Mouse (Mus musculus): ENCODE data around the gene Cstad. TPM values are rescaled to one million over a fixed set of nuclear protein-coding genes. Genes with fewer than 3 reads are reported as not detected.

The Cstad gene
- 0.31 and 0.83 TPM in 2 replicates for polyA plus RNA-seq (2015; fragmentation: Nextera tagmentation; extraction: Ambion mirVana)

GRCm38 (mm10) chr2:30594641-30595379 lies at the start of gene Cstad:
Gene Cstad (plus strand): TSS chr2:30595040.
- peak within 1 kb of the TSS; percentile 48 for H3K4me3 ChIP-seq (replicated peaks)
- peak; percentile 79 for ATAC-seq (ENCODE audit: low FRiP score)
- H3K27me3 ChIP-seq (replicated peaks), result no peaks in the 10 kb centered on the region
- peaks cover 33% of the 10 kb centered on the region for H3K4me1 ChIP-seq
- peak within 1 kb of the TSS; percentile 54 for H3K9ac ChIP-seq (replicated peaks)
- H3K27ac ChIP-seq (replicated peaks), result peak within 1 kb of the TSS; percentile 99
- no peaks in the 10 kb centered on the region for H3K36me3 ChIP-seq
- no peaks in the 10 kb centered on the region for H3K9me3 ChIP-seq (replicated peaks)
- peak within 1 kb of the TSS; percentile 67 for H3K4me2 ChIP-seq
- WGBS, result under 1% methylated on average over 38 of the region's 39 CpGs

DNA sequence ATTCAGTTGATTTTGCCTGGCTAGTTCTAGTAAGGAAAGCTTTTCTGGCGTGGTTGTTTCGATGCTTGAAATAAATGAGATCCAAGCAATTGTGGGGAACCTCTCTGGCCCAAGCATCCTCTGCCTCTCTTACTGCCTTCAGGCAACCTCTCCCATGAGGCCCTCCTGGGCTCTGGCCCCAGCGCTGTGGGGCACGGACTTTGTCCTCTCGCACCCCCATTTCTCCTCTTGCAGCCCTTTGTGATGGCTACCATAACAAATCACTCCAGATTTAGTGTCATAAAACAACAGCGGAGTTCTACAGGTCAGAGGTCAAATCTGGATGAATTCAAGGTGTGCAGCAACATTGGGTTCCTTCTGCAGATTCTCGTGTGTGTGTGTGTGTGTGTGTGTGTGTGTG lies 49.1 kb upstream of the Cstad start:
- Histone ChIP-seq H3K4me1 (peaks cover 44% of the 10 kb centered on the region), H3K9ac (replicated peaks) (peak overlapping the region; percentile 45; the same call in 1 of the 2 replicates), H3K9me3 (replicated peaks) (no peaks in the 10 kb centered on the region), H3K4me2 (peak overlapping the region; percentile 72), H3K4me3 (replicated peaks) (peak overlapping the region; percentile 33), H3K27ac (replicated peaks) (peak overlapping the region; percentile 83), H3K27me3 (replicated peaks) (no peaks in the 10 kb centered on the region), H3K36me3 (no peaks in the 10 kb centered on the region)
- ATAC-seq (ENCODE audit: low FRiP score), result 0 out of 2 replicates have a peak, but pooled peaks have one; percentile 5
- WGBS, result 34% methylated on average over 7 of the region's 7 CpGs

DNA sequence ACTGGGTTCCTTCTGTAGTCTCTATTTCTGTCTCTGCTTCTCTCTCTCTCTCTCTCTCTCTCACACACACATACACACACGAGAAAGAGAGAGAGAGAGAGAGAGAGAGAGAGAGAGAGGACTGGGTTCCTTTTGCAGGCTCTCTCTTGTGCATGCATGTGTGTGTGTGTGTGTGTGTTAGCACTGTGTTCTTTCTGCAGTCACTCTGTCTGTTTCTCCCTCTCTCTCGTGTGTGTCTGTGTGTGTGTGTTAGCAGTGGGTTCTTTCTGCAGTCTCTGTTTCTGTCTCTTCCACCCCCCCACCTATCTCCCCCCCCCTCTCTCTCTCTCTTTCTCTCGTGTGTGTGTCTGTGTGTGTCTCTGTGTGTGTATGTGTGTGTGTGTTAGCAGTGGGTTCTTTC lies 48.6 kb upstream of the Cstad start:
- Histone ChIP-seq H3K4me3 (replicated peaks) (no peak overlapping the region), H3K4me2 (peak overlapping the region; percentile 72; the same call in 1 of the 2 replicates), H3K9me3 (replicated peaks) (no peaks in the 10 kb centered on the region), H3K27me3 (replicated peaks) (no peaks in the 10 kb centered on the region), H3K36me3 (no peaks in the 10 kb centered on the region), H3K9ac (replicated peaks) (no peak overlapping the region), H3K4me1 (peaks cover 41% of the 10 kb centered on the region), H3K27ac (replicated peaks) (peak overlapping the region; percentile 83; the same call in 1 of the 2 replicates)
- WGBS, result 21% methylated on average over 2 of the region's 3 CpGs
- ATAC-seq (ENCODE audit: low FRiP score), result no peak

GRCm38 (mm10) chr2:30547455-30548217 lies 47.2 kb upstream of the Cstad start:
- ATAC-seq (ENCODE audit: low FRiP score), result no peak
- H3K4me2 ChIP-seq, result no peak overlapping the region
- H3K4me1 ChIP-seq, result peaks cover 37% of the 10 kb centered on the region
- WGBS, result 81% methylated on average over 19 of the region's 19 CpGs
- no peak overlapping the region for H3K4me3 ChIP-seq (replicated peaks)
- H3K9ac ChIP-seq (replicated peaks), result no peak overlapping the region
- no peaks in the 10 kb centered on the region for H3K27me3 ChIP-seq (replicated peaks)
- no peaks in the 10 kb centered on the region for H3K9me3 ChIP-seq (replicated peaks)
- H3K27ac ChIP-seq (replicated peaks), result peak overlapping the region; percentile 41; the same call in 1 of the 2 replicates
- no peaks in the 10 kb centered on the region for H3K36me3 ChIP-seq

- Histone ChIP-seq H3K27ac (replicated peaks) (no peak overlapping the region), H3K27me3 (replicated peaks) (no peaks in the 10 kb centered on the region)
- no peak for ATAC-seq (ENCODE audit: low FRiP score)
These were observed 43.3 kb upstream of the Cstad start for GRCm38 (mm10) chr2:30551579-30551978.

DNA sequence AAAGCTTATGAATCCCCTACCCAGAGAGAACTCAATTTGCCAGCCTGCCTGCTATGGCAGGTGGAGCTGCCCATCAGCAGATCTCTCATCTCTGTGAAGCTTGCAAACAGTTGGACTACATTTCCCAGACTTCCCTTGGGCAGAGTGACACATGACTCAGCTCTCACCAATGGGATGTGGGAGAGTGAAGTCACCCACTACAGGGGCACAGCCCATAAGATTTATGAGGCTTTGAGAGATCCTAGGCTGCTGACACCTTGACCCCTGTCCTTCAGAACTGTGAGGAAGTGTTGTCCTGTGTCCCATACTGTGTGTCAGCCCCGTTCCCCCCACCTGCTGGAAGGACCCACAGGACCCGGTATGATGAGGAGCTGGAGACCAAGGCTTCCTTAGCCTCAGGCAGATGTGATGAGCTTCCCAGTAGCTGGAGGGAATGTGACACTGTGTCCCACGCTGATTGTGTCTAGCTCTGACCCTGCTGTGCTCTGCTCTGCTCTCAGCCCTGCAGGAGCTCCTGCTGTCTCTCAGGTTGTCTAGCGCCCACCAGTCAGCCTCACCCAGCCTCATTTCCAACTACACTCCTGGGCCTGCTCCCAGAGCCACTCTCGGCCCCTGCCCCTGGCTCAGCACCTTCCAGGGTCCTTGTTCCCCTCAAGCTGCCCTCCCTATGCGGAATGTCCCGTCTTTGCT lies 40.8 kb upstream of the Cstad start:
- peak; percentile 89 for ATAC-seq (ENCODE audit: low FRiP score)
- no peaks in the 10 kb centered on the region for H3K9me3 ChIP-seq (replicated peaks)
- peaks cover 6% of the 10 kb centered on the region for H3K4me1 ChIP-seq
- peak overlapping the region; percentile 41 for H3K27ac ChIP-seq (replicated peaks)
- H3K4me2 ChIP-seq, result peak overlapping the region; percentile 29
- no peak overlapping the region for H3K9ac ChIP-seq (replicated peaks)
- H3K27me3 ChIP-seq (replicated peaks), result no peaks in the 10 kb centered on the region
- WGBS, result 54% methylated on average over 7 of the region's 7 CpGs
- H3K36me3 ChIP-seq, result no peaks in the 10 kb centered on the region
- no peak overlapping the region for H3K4me3 ChIP-seq (replicated peaks)

More at GRCm38 (mm10) chr2:30551579-30551978, 43.3 kb upstream of the Cstad start:
- no peak overlapping the region for H3K4me2 ChIP-seq
- no peaks in the 10 kb centered on the region for H3K36me3 ChIP-seq
- WGBS, result 86% methylated on average over 5 of the region's 5 CpGs
- H3K4me1 ChIP-seq, result peaks cover 15% of the 10 kb centered on the region
- H3K4me3 ChIP-seq (replicated peaks), result no peak overlapping the region
- H3K9ac ChIP-seq (replicated peaks), result no peak overlapping the region
- no peaks in the 10 kb centered on the region for H3K9me3 ChIP-seq (replicated peaks)

- no peak for ATAC-seq (ENCODE audit: low FRiP score)
- no peaks in the 10 kb centered on the region for H3K36me3 ChIP-seq
These were observed 39.6 kb upstream of the Cstad start for GRCm38 (mm10) chr2:30555257-30555656.

GRCm38 (mm10) chr2:30556495-30556894 lies 38.3 kb upstream of the Cstad start:
- H3K27ac ChIP-seq (replicated peaks), result no peak overlapping the region
- peaks cover 6% of the 10 kb centered on the region for H3K4me1 ChIP-seq
- 85% methylated on average over 5 of the region's 5 CpGs for WGBS
- H3K36me3 ChIP-seq, result no peaks in the 10 kb centered on the region
- no peak for ATAC-seq (ENCODE audit: low FRiP score)
- H3K4me3 ChIP-seq (replicated peaks), result no peak overlapping the region
- no peaks in the 10 kb centered on the region for H3K9me3 ChIP-seq (replicated peaks)
- H3K9ac ChIP-seq (replicated peaks), result no peak overlapping the region
- no peaks in the 10 kb centered on the region for H3K27me3 ChIP-seq (replicated peaks)
- no peak overlapping the region for H3K4me2 ChIP-seq

More at GRCm38 (mm10) chr2:30555257-30555656, 39.6 kb upstream of the Cstad start:
- H3K4me3 ChIP-seq (replicated peaks), result no peak overlapping the region
- no peak overlapping the region for H3K27ac ChIP-seq (replicated peaks)
- peaks cover 6% of the 10 kb centered on the region for H3K4me1 ChIP-seq
- no peak overlapping the region for H3K9ac ChIP-seq (replicated peaks)
- H3K27me3 ChIP-seq (replicated peaks), result no peaks in the 10 kb centered on the region
- H3K4me2 ChIP-seq, result no peak overlapping the region
- 82% methylated on average over 9 of the region's 9 CpGs for WGBS
- H3K9me3 ChIP-seq (replicated peaks), result no peaks in the 10 kb centered on the region

- 93% methylated on average over 1 of the region's 1 CpGs for WGBS
- Histone ChIP-seq H3K9me3 (replicated peaks) (no peaks in the 10 kb centered on the region), H3K27me3 (replicated peaks) (no peaks in the 10 kb centered on the region), H3K9ac (replicated peaks) (no peak overlapping the region), H3K36me3 (no peaks in the 10 kb centered on the region), H3K4me2 (no peak overlapping the region), H3K4me3 (replicated peaks) (no peak overlapping the region), H3K4me1 (no peaks in the 10 kb centered on the region), H3K27ac (replicated peaks) (no peak overlapping the region)
- no peak for ATAC-seq (ENCODE audit: low FRiP score)
These were observed 35.3 kb upstream of the Cstad start for GRCm38 (mm10) chr2:30559552-30559951.

GRCm38 (mm10) chr2:30562553-30562952 lies 32.3 kb upstream of the Cstad start:
- WGBS, result 84% methylated on average over 3 of the region's 3 CpGs
- Histone ChIP-seq H3K27ac (replicated peaks) (no peak overlapping the region), H3K4me1 (no peaks in the 10 kb centered on the region; the same call in 1 of the 2 replicates), H3K9me3 (replicated peaks) (no peaks in the 10 kb centered on the region), H3K4me2 (no peak overlapping the region), H3K36me3 (no peaks in the 10 kb centered on the region), H3K9ac (replicated peaks) (no peak overlapping the region), H3K27me3 (replicated peaks) (no peaks in the 10 kb centered on the region), H3K4me3 (replicated peaks) (no peak overlapping the region)
- ATAC-seq (ENCODE audit: low FRiP score), result no peak

DNA sequence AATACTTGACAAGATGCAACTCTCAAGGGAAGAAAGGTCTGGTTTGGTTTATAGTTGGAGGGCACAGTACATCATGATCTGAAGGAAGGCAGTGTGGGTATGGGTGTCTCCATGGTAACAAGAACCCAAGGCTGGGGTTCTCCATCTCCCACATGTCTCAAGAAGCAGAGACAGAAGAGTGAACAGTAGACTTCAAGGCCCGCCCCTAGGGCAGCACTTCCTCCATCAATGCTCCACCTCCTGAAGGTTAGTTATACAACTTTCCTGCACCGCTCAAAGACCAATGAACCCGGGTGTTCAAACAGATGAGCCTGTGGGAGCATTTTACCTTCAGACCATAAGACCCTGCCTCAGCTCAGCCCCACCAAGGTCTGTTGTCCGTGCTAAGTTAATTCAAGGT lies 23.2 kb upstream of the Cstad start:
- Histone ChIP-seq H3K27me3 (replicated peaks) (no peaks in the 10 kb centered on the region), H3K4me3 (replicated peaks) (no peak overlapping the region), H3K27ac (replicated peaks) (no peak overlapping the region), H3K4me2 (no peak overlapping the region), H3K4me1 (no peaks in the 10 kb centered on the region; the same call in 1 of the 2 replicates), H3K36me3 (no peaks in the 10 kb centered on the region), H3K9me3 (replicated peaks) (no peaks in the 10 kb centered on the region; the same call in 1 of the 2 replicates), H3K9ac (replicated peaks) (no peak overlapping the region)
- no peak for ATAC-seq (ENCODE audit: low FRiP score)
- WGBS, result 92% methylated on average over 4 of the region's 4 CpGs
